Mouse (Mus musculus): ENCODE data around the gene Zfp326.

DNA sequence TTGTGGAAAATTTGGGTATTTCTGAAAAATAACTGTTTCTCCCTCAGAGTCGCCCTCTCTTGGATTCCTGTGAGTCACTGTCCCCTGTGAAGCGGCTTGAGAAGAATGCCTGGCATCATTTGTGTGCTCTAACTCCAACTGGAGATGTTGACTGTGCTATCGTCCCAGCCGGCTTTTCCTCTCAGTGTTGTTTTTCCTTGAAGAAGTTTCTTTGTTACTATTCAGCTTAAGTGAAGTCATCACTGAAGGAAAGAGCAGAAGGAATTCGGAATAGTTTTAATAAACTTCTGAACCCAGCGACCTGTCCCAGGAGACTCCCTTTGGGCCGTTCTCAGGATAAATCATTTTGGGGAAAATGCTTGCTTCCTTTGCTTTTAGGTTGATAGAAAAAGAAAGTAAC, 44.2 kb upstream of the Zfp326 start:
- TF ChIP-seq CTCF (IDR thresholded peaks at IDR 0.05; ENCODE audit: low read depth, low read length), result no peak
- no peak for TF ChIP-seq POLR2A (IDR thresholded peaks at IDR 0.05; ENCODE audit: insufficient read depth, low read length)
